In genomic region chr4:137540356-137540755, GRCm38 (mm10) we compare ENCODE assay signal across 15 mouse cellular contexts. TPM values are rescaled to one million over a fixed set of nuclear protein-coding genes. Genes with fewer than 3 reads are reported as not detected.
DNase-seq lines count a peak whose midpoint lies in the region; ATAC-seq and TF ChIP-seq lines count a peak whose summit lies in the region.
"Had no signal": no experiment of that assay in that cellular context is flagged by ENCODE, and none has a peak within 500 bp of the region (broad histone marks: within the 10 kb centered on the region; RNA-seq: fewer than 3 reads in every experiment).

No protein-coding gene starts in this region.

- peaks cover 6% of the 10 kb centered on the region; the same call in 1 of the 2 replicates for H3K4me1 ChIP-seq in liver, embryonic 15.5 days (replicated peaks)
- H3K4me1 ChIP-seq in liver, embryonic 12.5 days, result no peaks in the 10 kb centered on the region
- H3K4me1 ChIP-seq in liver, postnatal 0 days (ENCODE audit: insufficient read depth), result 0 out of 2 replicates have a peak, but pooled peaks cover 2% of the 10 kb centered on the region
- no peaks in the 10 kb centered on the region for H3K4me1 ChIP-seq in hindbrain, postnatal 0 days (ENCODE audit: insufficient read depth, low read length)
- H3K4me1 ChIP-seq: embryonic facial prominence, embryonic 12.5 days; hindbrain, embryonic 10.5 days; limb, embryonic 13.5 days had no signal

- H3K9me3 ChIP-seq in liver, embryonic 15.5 days (replicated peaks), result no peaks in the 10 kb centered on the region
- no peaks in the 10 kb centered on the region for H3K9me3 ChIP-seq in liver, embryonic 12.5 days (replicated peaks)
- no peaks in the 10 kb centered on the region for H3K9me3 ChIP-seq in liver, postnatal 0 days (ENCODE audit: low read length)
- H3K9me3 ChIP-seq in hindbrain, postnatal 0 days (ENCODE audit: low read length), result no peaks in the 10 kb centered on the region
- H3K9me3 ChIP-seq: embryonic facial prominence, embryonic 12.5 days; hindbrain, embryonic 10.5 days; limb, embryonic 13.5 days had no signal

- TF ChIP-seq EP300 in liver, postnatal 0 days (IDR thresholded peaks at IDR 0.05; ENCODE audit: low read depth), result no peak

- H3K4me3 ChIP-seq in liver, embryonic 15.5 days (replicated peaks), result no peak overlapping the region
- H3K4me3 ChIP-seq in liver, embryonic 12.5 days, result no peak overlapping the region
- no peak overlapping the region for H3K4me3 ChIP-seq in liver, postnatal 0 days (ENCODE audit: low read depth, low read length)
- no peak overlapping the region for H3K4me3 ChIP-seq in hindbrain, postnatal 0 days (ENCODE audit: low read length)
- H3K4me3 ChIP-seq: embryonic facial prominence, embryonic 12.5 days; hindbrain, embryonic 10.5 days; limb, embryonic 13.5 days had no signal

- TF ChIP-seq CTCF in liver, postnatal 0 days (IDR thresholded peaks at IDR 0.05; ENCODE audit: low read depth), result no peak
- no peak for TF ChIP-seq CTCF in hindbrain, postnatal 0 days (IDR thresholded peaks at IDR 0.05; ENCODE audit: low read depth)

- peak; percentile 59 for DNase-seq in R1 (ENCODE audit: low read depth, low spot score)
- peak; percentile 50 for DNase-seq in heart, postnatal 4 days
- DNase-seq in liver, postnatal 0 days, result peak; percentile 77
- no peak for DNase-seq in hindbrain, postnatal 0 days (ENCODE audit: low spot score)
- DNase-seq in testis, postnatal 10 days (ENCODE audit: low spot score), result no peak
- DNase-seq: cerebellum, adult 11-12 months had no signal

- no peaks in the 10 kb centered on the region for H3K27me3 ChIP-seq in liver, embryonic 15.5 days
- no peaks in the 10 kb centered on the region for H3K27me3 ChIP-seq in liver, embryonic 12.5 days (replicated peaks)
- H3K27me3 ChIP-seq in liver, postnatal 0 days (ENCODE audit: insufficient read depth, low read length), result no peaks in the 10 kb centered on the region
- no peaks in the 10 kb centered on the region for H3K27me3 ChIP-seq in hindbrain, postnatal 0 days (ENCODE audit: insufficient read depth, low read length)
- H3K27me3 ChIP-seq: embryonic facial prominence, embryonic 12.5 days; limb, embryonic 13.5 days had no signal

- no peak overlapping the region for H3K9ac ChIP-seq in liver, embryonic 15.5 days
- no peak overlapping the region for H3K9ac ChIP-seq in liver, embryonic 12.5 days
- no peak overlapping the region for H3K9ac ChIP-seq in liver, postnatal 0 days (replicated peaks)
- no peak overlapping the region for H3K9ac ChIP-seq in hindbrain, postnatal 0 days (replicated peaks; ENCODE audit: low read length)
- H3K9ac ChIP-seq: embryonic facial prominence, embryonic 12.5 days; limb, embryonic 13.5 days had no signal

- peak; percentile 36 for ATAC-seq in liver, embryonic 15.5 days (ENCODE audit: insufficient read depth)
- no peak for ATAC-seq in liver, embryonic 12.5 days
- ATAC-seq in liver, postnatal 0 days, result peak; percentile 93
- ATAC-seq in hindbrain, postnatal 0 days, result no peak

- no peak overlapping the region for H3K27ac ChIP-seq in liver, embryonic 15.5 days (replicated peaks)
- no peak overlapping the region for H3K27ac ChIP-seq in liver, embryonic 12.5 days
- 0 out of 2 replicates have a peak overlapping the region, but pooled peaks have one; percentile 7 for H3K27ac ChIP-seq in liver, postnatal 0 days (ENCODE audit: low read depth)
- no peak overlapping the region for H3K27ac ChIP-seq in hindbrain, postnatal 0 days
- H3K27ac ChIP-seq: embryonic facial prominence, embryonic 12.5 days; hindbrain, embryonic 10.5 days; limb, embryonic 13.5 days had no signal

- 51% methylated on average over 14 of the region's 14 CpGs for WGBS in liver, embryonic 15.5 days (ENCODE audit: insufficient replicate concordance)
- WGBS in liver, embryonic 12.5 days (ENCODE audit: insufficient replicate concordance), result 64% methylated on average over 14 of the region's 14 CpGs
- 48% methylated on average over 12 of the region's 14 CpGs for WGBS in liver, postnatal 0 days (ENCODE audit: insufficient replicate concordance)
- 67% methylated on average over 14 of the region's 14 CpGs for WGBS in hindbrain, postnatal 0 days

- H3K36me3 ChIP-seq in liver, embryonic 15.5 days (replicated peaks), result peaks cover 8% of the 10 kb centered on the region; the same call in 1 of the 2 replicates
- H3K36me3 ChIP-seq in liver, embryonic 12.5 days, result peaks cover 76% of the 10 kb centered on the region
- H3K36me3 ChIP-seq in liver, postnatal 0 days (replicated peaks; ENCODE audit: insufficient read depth, low read length), result peaks cover 13% of the 10 kb centered on the region
- no peaks in the 10 kb centered on the region for H3K36me3 ChIP-seq in hindbrain, postnatal 0 days (ENCODE audit: insufficient read depth, low read length)

- H3K4me2 ChIP-seq in liver, embryonic 15.5 days, result no peak overlapping the region
- no peak overlapping the region for H3K4me2 ChIP-seq in liver, embryonic 12.5 days
- no peak overlapping the region for H3K4me2 ChIP-seq in liver, postnatal 0 days (ENCODE audit: low read depth, low read length)
- H3K4me2 ChIP-seq in hindbrain, postnatal 0 days (ENCODE audit: low read depth, low read length), result no peak overlapping the region
- H3K4me2 ChIP-seq: embryonic facial prominence, embryonic 12.5 days; limb, embryonic 13.5 days had no signal

RNA-seq across cellular contexts. Expression of gene Ldlrad2, which starts 34.0 kb away (rescaled TPM):
- polyA plus RNA-seq in liver, embryonic 15.5 days (2015; fragmentation: Nextera tagmentation; extraction: Ambion mirVana), result not detected in 2 replicates
- not detected in 2 replicates for polyA plus RNA-seq in liver, embryonic 12.5 days (2016; fragmentation: Nextera tagmentation; extraction: Ambion mirVana)
- total RNA-seq in heart, postnatal 4 days (2021), result not detected
- not detected in 2 replicates for polyA plus RNA-seq in liver, postnatal 0 days (2015; fragmentation: Nextera tagmentation; extraction: Ambion mirVana)
- not detected in 2 replicates for total RNA-seq in hindbrain, postnatal 0 days (2014; rRNA removed)
- polyA plus RNA-seq in hindbrain, postnatal 0 days (2015; fragmentation: Nextera tagmentation; extraction: Ambion mirVana), result 0.40 TPM in 1 of 2 replicates, not detected in the other
- total RNA-seq: layer of hippocampus, postnatal 10 days; megakaryocyte-erythroid progenitor cell, adult 5-6 weeks had no signal
- polyA plus RNA-seq: embryonic facial prominence, embryonic 12.5 days; limb, embryonic 13.5 days; neural tube, embryonic 14.5 days; thymus, postnatal 0 days had no signal

RNA-seq across cellular contexts. Expression of gene Usp48, which starts 53.2 kb away (rescaled TPM):
- 27.1 and 27.5 TPM in 2 replicates for polyA plus RNA-seq in liver, embryonic 15.5 days (2015; fragmentation: Nextera tagmentation; extraction: Ambion mirVana)
- 50.5 and 56.7 TPM in 2 replicates for polyA plus RNA-seq in liver, embryonic 12.5 days (2016; fragmentation: Nextera tagmentation; extraction: Ambion mirVana)
- total RNA-seq in heart, postnatal 4 days (2021), result 10 to 100 TPM; 42.1 to 51.7 TPM
- polyA plus RNA-seq in liver, postnatal 0 days (2015; fragmentation: Nextera tagmentation; extraction: Ambion mirVana), result 23.3 and 28.4 TPM in 2 replicates
- 61.8 and 63.8 TPM in 2 replicates for total RNA-seq in hindbrain, postnatal 0 days (2014; rRNA removed)
- 43.9 and 45.6 TPM in 2 replicates for polyA plus RNA-seq in hindbrain, postnatal 0 days (2015; fragmentation: Nextera tagmentation; extraction: Ambion mirVana)

Comparison
In these comparisons a context has a peak if more than half of its experiments do, and no peak if none do; other contexts are left out.
1. ATAC-seq: peak in liver, embryonic 15.5 days (single experiment) and liver, postnatal 0 days (single experiment); none in liver, embryonic 12.5 days (single experiment) and hindbrain, postnatal 0 days (single experiment).
2. DNase-seq: peak in R1 (single experiment), heart, postnatal 4 days (single experiment) and liver, postnatal 0 days (single experiment); none in hindbrain, postnatal 0 days (single experiment) and testis, postnatal 10 days (single experiment).